Mouse (Mus musculus): ENCODE measurements around the gene Adck2.

Gene Adck2

DNA sequence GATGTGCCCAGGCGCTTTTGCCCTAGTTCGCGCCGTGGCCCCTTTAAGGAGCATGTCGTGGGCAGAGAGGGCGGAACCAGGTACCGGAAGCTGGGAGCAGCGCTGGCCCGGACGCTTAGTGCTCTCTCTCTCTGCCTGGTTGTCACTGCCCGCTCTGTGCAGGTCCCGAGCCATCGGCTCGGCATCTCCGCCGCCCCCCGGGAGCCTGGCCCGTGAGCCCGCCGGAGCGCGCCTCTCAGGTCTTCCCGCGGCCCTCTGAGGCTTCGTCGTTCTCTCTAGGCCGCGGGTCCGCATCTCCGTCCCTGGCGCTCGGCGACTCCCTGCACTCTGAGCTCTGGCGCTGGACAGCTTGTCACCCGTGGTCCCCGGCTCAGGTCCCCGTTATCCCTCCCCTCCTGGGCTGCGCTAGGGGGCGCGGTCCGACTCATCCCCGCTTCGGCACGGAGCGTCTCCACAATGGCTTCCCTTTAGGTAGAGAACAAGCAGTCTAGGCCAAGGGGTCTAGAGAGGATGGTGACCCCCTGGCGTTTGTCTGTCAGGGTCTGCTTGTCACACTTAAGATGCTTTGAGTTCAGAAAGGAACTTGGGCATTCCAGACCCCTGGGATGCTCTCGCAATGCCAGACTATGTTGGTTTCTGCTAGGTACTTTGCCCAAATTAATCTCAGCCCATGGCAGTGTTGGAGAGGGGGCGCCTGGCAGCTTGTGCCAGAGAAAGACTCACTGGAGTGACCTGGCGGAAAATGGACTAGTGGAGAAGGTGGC, at the start of gene Adck2:
Gene Adck2, plus strand, starts transcription at position 83 of the 764 bp plus-strand sequence.
- peak; percentile 79 for DNase-seq

DNA sequence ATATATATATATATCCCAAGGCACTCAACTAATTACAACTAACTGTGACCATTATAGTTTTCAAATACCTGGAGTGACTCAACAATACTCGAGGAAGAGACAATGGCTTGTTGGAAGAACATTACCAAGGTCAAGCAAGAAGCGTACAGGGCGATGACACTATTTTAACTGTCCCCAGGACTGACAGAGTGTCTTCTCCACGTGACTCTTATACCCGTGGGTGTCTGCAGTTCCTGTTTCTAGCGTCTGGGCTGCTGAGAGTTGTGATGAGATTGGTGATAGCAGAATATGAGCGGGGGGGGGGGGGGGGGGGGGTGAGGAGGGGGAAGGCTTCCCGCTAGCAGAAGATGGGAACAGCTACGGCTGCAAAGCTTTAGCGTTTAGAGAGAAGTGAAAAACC, 46.9 kb upstream of the Adck2 start:
- no peak for DNase-seq

DNA sequence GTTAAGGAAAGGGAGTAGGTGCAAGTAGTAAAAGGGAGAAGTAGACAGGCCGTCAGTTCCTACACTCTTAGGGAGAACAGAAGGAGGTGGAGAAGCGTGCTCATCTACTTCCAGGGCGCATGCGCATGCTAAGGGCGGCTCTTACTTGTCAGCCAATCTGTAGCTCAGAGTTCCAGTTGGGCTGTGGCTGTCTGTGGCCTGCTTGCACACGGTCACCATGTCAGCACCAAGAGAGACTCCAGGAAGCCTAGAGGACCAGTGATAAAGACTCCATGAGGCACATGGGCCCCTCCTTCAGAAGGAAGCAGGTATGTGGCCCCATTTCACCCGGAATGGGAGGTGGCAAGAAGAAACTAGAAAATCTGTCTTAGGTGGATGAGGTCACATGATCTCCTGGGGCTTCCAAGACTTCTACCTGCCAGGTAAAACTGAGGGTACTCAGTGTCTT, 46.3 kb upstream of the Adck2 start:
- no peak for DNase-seq

DNA sequence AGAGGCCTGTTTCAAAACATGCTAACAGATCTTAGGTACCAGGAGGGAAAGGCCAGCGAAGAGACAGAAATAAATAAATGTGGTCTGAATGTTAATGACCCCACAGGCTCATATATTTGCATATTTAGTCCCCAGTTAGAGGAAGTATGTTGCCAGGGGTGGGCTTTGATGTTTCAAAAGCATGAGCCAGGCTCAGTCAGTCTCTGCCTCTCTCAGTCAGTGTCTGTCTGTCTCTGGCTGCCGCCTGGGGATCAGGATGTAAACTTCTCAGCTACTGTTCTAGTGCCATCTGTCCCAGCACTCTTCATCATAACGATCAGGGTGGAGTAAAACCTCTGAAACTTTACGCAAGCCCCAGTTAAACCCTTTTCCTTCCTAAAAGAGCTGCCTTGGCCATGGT, 45.9 kb upstream of the Adck2 start:
- DNase-seq: no peak

DNA sequence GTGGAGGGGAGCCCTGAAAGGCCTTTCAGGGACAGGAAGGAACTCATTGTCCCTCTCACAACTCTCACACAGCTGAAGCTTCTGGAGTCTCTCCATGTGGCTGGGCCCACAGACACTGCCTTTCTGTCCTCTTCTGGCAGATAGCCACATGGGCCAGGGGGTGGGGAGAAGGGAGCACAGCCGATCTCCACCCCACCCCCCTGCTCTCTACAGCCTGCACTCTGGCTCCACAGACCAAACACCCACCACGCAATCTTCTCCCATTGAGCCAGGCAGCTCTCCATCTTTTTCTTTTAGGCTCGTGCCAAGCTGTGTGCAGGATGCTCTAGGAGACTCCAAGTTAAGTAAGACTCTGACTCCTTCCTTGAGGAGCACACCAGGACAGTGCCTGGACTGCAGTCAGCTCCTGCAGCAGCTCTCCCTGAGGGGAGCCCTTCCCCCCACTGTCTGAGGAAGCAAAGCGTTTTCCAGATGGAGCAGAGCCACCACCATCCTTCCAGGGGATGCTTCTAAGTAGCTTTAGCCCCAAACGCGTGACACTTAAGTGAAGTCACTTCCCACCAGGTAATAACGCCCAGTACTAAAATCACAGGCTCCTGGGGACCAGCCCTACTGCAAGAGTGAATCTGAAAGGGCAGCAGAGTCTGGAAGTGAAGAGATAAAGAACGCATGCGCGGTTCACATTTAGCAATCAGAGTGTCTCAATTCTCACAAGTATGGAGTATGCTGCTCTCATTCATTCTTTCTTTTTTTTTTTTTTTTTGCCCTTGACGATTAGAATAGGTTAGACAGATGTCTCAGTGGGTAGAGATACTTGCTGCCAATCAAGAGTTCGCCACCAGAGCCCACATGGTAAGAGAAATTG, 44.8 kb upstream of the Adck2 start:
- peak; percentile 19 for DNase-seq

DNA sequence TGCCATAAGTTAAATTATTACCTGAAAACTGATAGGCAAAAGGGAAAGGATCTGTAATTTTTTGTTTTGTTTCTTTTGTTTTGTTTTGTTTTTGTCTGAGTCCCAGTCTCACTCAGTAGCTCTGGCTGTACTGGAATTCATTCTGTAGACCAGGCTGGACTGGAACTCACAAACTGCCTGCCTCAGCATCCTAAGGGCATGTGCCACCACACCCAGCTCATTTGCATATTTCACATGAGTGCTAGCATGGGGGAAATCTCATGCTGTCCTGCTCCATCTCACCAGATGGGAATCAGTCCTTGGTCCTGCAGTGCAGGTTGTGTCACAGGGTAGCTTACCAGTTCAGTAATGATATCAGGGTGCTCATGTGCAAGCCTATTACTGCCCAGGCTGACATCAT, 38.7 kb upstream of the Adck2 start:
- no peak for DNase-seq

DNA sequence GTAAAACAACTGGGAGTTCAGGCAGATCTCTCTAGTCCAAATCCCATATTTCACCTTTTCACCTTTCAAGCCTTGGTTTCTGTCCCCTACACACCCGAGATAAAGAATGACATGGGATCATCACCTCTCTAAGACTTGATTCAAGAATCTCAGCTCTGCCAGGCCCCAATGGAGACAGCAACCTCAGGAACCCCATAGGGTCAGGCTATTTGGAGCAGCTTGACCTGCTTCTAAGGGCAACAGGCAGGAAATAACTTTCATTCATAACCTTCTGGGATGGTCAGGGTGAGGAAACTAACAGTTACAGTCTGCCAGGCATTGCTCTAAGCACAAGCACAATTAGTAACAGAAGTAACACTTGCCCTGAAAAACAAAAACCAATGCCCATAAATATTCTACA, 37.1 kb upstream of the Adck2 start:
- DNase-seq: peak; percentile 28

DNA sequence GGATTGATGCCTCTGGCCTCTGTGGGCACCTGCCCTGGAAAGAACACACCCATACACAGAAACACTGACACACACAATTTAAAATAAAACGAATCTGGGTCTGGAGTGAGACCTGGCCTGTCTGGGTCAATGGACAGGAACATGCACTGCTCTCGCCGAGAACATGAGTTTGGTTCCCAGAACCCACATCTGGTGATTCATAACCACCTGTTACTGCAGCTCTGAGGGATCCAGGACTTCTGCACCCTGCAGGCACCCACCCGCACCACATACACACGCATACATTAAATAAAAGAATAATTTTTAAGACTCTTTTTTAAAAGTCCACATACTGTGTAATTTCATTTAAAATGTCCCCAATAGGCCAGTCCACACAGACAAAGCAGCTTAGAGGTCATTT, 36.4 kb upstream of the Adck2 start:
- no peak for DNase-seq

DNA sequence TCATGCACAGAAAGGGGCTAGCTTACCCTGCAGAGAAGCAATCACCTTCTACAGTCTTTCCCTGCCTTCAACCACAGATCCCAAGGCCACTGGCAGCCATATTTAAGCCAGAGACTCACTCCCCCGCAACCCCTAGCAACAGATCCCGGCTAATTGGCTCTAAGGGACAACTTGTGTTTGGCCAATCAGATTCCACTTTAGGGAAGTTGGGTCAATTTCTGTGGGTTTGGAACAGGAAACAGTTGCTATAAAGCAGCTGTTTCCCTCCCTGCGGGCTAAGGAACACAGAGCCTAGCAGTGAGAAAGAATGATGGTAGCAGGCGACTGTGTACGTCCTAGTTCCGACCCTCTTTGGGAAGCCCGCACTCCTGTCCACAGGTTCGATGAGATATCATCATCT, 35.4 kb upstream of the Adck2 start:
- DNase-seq: peak; percentile 26

DNA sequence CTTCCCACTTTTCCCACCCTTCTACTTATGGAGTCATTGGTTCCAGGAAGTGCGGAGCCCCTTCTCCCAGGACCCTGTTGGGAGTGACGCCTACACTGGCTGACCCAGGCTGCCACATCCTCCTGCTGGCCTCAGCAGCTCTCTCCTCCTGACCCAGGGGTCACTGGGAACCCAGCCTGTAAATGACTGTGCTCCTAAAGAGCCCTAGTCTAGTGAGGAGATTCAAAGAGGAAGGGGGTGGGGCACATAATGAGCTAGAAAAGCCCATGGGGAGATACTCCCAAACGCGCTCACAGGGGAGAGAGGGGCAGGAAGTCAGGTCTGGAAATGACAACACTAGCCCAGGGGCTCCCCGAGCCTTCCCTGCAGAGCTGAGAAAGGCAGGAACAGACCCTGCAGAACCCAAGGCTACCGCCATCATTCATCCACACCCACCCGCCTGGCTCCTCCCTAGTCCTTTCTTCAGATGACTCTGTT, 34.0 kb upstream of the Adck2 start:
- peak; percentile 67 for DNase-seq

DNA sequence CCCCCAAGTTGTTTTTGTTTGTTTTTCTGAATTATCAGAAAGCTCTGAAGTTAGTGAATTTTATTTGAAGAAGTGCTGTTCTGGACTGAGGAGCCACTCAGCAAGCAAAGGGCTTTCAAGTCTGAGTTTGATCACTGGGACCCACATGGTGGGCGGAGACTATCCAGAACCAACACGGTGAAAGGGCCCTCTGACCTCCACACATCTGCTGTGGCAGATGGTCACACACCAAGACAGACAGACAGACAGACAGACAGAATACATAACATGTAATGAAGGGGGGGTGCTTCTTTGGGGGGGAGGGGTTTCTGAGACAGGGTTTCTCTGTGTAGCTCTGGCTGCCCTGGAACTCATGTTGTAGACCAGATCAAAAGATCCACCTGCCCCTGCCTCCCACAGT, 33.1 kb upstream of the Adck2 start:
- DNase-seq: no peak

DNA sequence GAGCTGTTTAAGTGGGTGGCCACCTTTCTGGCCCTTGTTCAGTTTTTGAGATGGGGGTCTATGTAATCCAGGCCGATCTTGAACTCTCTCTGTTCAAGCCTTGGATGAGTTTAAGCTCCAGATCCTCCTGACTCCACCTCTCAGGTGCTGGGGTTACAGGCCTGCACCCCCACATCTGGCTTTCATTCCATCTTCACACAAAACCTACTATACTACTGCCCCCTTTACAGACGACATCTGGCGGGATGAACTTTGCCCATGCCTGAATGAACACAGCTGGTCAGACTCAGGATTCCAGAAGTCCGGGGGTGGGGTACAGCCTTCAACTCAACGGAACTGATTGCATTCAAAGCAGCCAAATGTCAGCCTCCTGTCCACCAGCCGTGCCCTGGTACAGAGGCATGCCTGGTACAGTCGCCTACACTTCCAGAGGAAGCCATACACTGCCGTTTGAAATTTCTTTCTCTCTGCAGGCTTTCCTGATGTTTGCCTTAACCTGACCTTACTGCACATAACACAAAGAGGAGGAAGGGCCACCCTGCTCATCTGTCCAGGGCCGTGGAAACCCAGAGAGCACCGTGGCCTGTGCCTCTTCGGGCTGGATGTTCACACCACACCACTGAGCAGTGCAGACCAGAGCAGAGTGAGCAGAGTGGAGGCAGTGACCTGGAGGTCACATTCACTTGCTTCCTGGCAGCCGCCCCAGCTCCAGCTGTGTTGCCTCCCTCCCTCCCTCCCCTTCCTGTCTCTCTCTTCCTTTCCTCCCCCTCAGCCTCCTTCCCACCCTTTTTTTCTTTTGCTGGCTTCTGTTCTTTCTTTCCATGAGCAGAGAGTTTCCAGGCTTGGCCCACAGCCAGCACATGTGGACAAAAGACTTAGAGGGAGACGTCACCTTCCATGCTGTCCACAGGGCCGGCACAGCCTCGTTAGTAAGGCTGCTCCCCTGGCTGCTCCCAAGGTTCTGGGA, 30.8 kb upstream of the Adck2 start:
- DNase-seq: peak; percentile 69

DNA sequence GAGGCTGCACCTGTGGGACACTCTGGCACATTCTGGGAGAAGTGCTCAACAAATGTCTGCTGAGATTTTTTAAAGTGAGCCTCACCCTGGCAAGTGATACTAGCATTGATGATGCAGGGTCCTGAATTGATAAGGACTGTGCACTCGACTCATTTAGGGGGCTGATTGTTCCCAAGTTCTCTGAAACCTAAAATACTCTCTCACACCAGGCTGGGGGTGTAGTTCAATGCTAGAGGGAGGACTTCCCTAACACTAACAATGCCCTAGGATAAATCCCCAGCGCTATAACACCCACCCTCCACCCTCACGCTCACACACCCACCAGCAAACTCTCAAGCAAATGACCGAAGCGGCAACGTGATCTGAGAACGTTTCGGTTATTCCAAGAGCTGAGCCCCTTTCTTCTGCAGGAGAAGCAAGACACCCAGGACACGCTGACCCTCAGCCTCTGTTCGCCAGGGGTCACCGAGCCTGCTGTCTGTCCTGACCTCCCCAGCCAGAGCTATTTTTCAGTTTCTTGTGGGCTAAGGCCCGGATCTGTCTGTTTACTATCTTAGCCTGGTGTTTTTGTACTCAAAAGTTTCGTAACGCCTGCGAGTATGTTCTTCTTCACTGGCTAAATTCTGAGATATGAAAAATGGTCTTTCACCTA, 29.8 kb upstream of the Adck2 start:
- peak; percentile 18 for DNase-seq

DNA sequence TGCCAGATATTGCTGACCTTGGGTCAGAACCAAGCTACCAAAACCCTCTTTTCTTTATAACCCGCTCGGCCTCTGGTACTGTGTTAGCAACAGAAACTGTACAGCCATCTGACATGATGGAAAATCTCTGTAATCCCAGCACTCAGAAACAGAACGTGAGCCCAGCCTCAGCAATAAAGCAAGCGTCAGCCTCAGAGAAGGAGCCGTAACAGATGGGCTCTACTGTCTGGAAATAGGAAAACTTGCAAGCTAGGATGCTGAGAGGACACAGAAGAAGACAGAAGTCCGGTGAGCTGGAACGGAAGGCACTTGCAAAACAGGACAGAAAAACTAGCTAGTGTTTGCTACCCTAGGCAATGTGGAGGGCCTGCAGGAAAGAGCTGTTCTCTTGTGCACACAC, 28.2 kb upstream of the Adck2 start:
- no peak for DNase-seq

DNA sequence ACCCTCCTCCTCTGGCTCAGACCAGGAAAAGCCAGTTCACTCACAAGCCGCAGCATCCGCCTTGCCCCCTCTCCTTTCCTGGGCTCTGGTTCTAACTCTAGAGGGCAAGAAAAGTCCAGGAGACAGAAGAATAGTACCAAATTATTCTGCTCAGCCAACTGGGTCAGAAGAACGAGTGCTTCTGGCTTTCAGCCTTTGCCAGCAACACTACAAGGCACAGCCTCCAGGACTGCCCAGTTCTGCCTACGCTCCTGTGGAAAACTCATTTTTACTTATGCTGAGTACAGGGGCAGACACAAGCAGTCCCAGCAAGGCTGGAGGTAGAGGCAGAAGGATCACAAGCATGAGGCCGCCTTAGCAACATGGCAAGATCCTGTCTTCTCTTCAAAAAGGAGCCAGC, 25.6 kb upstream of the Adck2 start:
- DNase-seq: no peak

DNA sequence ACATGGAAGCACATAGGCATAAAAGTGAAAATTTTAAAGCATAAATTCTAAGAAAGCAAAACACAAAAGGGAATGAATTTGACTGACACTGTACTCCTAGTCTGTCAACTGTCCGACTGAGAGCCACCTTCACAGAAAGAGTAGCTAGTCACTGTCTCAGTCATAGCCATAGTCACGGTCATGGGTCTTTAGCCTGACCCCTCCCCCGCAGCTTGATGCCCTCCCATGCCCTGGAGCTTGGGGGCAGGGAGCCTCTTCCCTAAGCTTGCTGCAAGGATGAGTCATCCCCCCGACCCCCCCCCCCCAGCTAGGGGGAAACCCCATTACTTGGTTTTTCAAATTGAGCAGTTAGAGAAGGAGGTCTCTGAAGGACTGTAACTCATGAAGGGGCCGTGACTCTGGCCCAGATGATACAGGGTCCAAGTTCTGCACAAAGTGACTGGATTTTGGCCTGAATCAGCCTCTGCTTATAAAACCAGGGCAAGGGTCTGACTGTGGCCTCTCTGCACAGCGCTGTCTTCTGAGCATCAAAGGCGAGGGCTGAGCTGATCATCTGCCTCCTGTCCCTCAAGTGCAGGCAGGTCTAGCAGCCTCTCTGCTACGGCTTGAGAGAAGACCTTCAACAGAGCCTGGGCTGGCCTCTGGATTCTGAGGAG, 21.6 kb upstream of the Adck2 start:
- DNase-seq: no peak

DNA sequence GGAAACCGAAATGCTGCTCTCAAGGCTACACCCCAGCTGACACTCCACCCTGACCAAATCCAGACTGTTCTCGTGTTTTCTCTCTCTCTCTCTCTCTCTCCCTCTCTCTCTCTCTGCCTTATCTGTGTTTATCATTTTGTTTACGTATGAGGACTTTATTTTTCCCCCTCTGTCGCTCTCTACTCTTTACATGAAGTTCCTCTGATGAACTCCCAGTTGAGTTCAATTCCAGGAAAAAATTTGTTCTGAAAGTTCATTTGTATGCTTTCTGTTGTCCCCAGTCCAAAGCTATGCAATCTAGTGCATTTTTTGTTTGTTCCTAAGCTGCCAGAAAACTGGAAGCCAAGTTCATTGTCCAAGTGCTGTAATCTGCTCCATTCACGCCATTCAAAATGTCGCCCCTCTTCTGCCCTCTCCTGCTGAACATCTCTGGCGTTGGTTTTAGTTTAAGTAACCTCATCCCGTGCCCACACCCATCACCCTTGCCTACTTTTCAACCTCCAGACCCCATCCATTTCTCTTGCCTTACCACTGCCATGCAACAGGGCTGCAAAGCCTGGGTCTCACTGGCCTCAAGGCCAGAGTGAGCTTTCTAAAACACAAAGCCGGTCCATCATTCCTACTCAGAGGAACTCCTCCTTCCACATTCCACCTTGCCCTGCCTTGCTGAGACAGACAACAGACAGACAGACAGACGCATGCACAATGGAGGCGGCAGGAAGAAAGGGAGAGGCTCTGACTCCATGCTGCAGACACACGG, 18.6 kb upstream of the Adck2 start:
- DNase-seq: no peak

DNA sequence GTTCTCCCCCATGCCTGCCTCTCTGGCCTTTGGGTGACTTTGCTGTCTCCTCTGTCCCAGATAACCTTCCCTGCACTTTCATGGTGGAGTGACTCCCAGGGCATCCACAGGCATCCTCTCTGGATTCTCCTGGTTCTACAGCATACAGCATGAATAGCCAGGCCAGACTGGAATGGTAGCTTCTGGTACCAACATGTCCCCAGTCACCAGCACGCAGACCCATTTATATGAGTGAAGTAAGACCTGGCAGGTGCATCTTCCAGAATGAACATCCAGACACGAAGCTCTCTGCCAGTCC, 18.1 kb upstream of the Adck2 start:
- DNase-seq: no peak

DNA sequence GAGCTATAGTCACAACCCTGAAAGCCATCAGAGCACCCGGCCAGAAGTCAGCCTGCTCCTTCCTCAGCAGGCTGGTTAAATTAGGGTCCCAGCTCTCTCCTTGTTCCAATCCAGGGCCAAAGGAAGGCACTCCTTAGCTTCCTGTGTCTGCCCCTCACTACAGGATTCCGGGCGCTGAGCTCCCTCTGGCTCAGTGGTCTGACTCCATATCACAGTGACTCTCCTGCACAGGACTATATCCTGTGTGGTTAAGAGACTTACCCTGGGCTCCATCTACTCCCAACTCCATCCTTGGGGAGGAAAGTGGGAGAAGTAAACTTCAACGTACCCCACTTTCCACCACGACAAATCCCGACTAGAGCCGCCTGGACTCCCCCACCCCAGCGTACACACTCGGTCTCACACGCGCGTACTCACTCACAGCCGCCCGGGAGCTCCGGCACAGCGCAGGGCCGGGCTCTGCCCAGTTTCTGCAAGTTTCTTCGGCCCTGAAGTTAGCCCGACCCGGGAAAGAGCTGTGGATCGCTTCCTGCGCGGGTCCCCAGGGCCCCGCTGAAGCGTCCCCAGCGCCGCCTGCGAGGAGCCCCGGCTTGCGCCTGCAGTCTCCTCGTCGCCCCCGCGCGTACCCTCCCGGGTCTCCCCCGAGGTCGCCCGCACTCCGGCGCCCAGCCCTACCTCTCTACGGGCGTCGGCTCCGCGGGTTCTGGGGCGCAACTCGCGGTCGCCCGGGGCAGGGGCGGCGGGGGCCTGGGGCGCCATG, 16.6 kb upstream of the Adck2 start:
- DNase-seq: no peak

DNA sequence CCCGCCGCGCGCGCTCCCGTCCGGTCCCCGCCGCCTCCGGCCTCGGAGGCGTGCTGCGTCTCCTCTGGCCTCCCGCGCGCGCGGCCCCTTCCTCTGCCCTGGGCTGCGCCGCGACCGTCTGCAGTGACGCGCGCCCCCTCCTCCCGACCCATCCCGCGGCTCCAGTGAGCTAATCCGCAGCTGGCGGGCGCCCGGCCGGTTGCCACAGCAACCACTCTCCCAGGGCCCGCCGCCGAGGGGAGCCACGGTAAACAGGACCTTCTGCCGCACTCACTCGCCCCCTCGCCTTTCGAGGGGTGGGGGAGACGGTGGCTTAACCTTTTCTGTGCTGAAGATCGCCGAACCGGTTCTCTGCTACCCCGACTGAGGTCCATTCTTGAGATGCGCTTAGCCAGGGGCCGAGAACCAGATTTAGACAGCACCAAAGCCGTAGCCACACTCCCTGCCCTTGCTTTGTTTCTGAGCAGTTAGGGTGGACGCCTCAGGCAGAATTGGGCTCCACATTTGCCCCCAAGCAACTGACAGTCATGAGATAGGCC, 15.9 kb upstream of the Adck2 start, which contains the start of gene Dennd2a:
Gene Dennd2a, minus strand, starts transcription at position 145 of the 539 bp plus-strand sequence.
- DNase-seq: peak; percentile 22

Measured in kidney, adult 9 months (tissue).